Mouse (Mus musculus) B cell, adult 2 months (primary cell): ENCODE measurements at regions not wholly inside any gene's neighbourhood (a gene's known extent, or its start where the extent isn't known, plus 50 kb on each side); places are given as distances from the start of the nearest gene placed in this dataset.

Experiments
- DNase-seq, 2 experiments: peaks; one replicate each; pipeline ENCODE4 v3.0.0; 2022

GRCm38 (mm10) chr11:52551451-52551850 lies 155.2 kb downstream of the 9530068E07Rik start:
- no peak for DNase-seq

GRCm38 (mm10) chr11:52552860-52553259 lies 156.6 kb downstream of the 9530068E07Rik start:
- no peak for DNase-seq

- no peak for DNase-seq
Observed at GRCm38 (mm10) chr11:52557836-52558235, 161.6 kb downstream of the 9530068E07Rik start.

- DNase-seq: no peak
Observed at GRCm38 (mm10) chr11:52558782-52559181, 162.6 kb downstream of the 9530068E07Rik start.

DNA sequence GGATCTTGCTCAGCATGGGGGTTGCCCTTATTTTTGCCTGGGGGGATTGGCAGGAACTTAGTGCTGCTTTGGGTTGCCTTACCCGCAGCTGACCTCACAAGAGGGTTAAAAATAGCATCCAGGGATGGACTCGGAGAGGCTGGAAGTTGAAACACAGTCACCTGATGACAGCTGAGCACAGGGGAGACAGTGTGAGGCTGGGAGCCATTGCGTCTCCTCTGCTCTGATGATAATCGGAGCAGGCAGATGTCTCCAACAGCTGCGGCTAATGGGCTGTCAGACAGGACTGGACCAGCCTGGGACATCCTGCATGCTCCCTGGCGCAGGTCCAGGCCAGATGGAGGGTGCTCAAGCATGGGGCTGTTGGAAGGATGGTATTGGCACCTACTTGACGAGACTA lies 165.1 kb downstream of the 9530068E07Rik start:
- no peak for DNase-seq

- DNase-seq: no peak
Observed at GRCm38 (mm10) chr11:52565457-52565856, 169.2 kb downstream of the 9530068E07Rik start.

GRCm38 (mm10) chr11:52566026-52566425 lies 169.8 kb downstream of the 9530068E07Rik start:
- no peak for DNase-seq

DNA sequence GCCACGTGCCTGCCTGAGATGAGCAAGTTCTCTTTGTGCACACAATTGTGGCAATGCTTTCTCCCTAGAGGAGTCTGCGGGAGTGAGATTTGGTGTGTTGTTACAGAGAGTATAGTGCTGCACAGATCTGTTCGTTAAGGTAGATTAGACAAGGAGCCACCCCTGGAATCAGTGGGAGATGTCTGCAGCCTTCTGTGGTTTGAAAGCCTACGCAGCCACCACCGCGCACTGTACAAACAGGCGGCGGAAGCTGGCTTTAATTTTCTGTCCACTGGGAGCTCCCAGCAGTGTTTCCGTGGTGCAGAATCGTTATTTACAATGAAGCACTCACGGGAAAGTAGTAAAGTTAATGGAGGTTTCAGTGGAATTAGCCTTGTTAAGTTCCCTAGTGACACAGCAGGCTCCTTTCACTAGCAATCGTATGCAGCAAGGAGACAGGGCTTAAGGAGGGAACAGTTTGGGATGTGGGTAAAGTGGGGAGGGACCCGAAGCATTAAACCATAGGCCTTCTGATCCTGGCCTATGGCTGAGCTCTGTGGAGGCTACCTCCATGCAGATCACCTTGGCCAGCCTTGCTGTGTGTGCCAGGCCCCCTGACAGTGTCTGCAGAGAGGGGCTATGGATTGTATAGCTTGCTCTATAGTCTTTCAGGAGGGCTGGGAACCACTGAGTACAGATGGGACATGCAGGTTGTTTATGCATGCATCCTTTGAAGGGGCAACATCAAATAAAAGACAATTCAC lies 171.9 kb downstream of the 9530068E07Rik start:
- no peak for DNase-seq

GRCm38 (mm10) chr11:52568794-52569193 lies 172.6 kb downstream of the 9530068E07Rik start:
- DNase-seq: no peak

DNA sequence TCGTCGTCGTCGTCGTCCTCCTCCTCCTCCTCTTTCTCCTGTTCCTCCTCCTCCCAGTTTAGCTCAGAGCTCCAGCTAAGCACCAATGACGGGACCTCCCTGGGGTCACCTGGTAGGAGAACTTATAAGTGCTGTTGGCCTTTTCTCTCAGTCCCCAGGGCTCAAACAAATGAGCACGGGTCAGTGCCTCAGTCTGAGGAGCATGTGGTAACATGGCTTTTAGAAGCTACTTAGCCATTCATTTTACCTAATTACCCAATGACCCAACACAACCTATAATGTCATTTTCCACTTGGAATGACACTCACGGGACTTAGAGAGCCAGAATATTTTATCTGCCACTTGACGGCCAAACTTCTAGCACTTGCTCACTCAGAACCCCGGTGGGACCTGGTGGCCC lies 173.5 kb downstream of the 9530068E07Rik start:
- DNase-seq: no peak

GRCm38 (mm10) chr11:52578471-52578870 lies 182.2 kb downstream of the 9530068E07Rik start:
- DNase-seq: no peak

DNA sequence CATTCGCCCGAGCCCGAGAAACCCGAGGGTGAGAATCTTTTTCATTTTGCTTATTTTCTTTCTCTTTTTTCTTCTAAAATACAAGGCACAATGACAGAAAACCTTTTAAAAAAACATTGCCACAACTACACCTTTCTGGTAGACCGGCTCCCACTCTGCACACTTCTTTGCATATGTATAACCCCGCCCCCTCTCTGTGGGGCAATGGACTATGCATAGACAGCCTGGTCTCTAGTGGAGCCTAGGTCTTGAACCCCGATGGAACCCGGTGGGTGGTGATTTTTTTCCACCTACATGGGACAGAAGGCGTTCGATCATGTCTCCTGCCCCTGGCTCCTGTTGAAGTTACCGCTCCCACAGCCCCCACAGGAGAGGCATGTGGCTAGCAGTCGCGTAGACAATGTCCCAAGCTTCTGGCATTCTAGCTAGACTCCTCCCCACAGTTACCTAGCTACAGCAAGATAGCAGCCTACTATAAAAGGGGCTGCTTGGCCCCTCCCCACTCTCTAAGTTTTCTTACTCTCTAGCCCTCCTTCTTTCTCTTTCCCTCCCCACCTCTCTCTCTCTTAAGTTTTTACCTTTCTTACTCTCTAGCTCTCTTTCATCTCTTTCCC lies 183.6 kb downstream of the 9530068E07Rik start:
- DNase-seq: no peak

- DNase-seq: no peak
Observed at GRCm38 (mm10) chr11:52591596-52592180, 172.7 kb upstream of the Fstl4 start.

GRCm38 (mm10) chr11:52594092-52594491 lies 170.3 kb upstream of the Fstl4 start:
- DNase-seq: no peak

- no peak for DNase-seq
Observed at GRCm38 (mm10) chr11:52601196-52601595, 163.2 kb upstream of the Fstl4 start.

DNA sequence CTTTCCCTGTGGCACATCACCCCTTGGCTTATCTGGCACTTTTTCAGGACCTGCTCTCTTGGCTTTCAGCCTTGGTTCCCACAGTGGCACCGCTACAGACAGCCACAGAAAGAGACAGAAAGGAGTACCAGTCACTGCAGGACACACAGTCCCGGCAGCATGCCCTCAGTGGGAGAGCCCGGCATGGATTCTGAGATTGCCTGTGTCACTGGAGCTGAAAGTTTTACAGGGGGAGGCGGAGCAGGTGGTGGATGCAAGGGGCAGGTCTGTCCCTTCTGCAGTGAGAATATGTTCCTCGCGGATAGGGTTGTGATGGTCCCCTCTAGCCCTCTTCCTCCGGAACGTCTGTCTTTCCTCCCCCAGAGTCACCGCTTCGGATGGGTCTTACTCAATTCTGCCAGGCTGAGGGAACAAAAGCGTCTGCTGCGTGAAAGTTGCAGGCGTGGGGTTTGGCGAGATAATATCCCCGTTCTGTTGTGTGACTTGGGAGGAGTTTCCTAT lies 162.3 kb upstream of the Fstl4 start:
- no peak for DNase-seq

- no peak for DNase-seq
Observed at GRCm38 (mm10) chr11:52602796-52603195, 161.6 kb upstream of the Fstl4 start.

DNA sequence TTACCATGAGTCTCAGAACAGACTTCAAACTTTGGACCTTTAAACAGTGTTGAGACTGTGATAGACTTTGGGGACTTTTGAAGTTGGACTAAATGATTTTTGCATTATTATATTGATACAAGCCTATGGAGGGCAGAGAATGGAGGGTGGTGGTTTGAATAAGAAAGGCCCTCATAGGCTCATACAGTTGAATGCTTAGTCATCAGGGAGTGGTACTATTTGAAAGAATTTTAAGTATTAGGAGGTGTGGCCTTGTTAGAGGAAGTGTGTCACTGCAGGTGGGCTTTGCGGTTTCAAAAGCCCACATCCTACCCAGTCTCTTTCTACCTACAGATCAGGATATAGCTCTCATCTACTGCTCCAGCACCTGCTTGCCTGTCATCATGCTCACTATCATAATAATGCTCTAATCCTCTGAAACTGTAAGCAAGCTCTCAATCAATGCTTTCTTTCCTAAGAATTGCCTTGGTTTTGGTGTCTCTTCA lies 153.7 kb upstream of the Fstl4 start:
- no peak for DNase-seq

- DNase-seq: no peak
Observed at GRCm38 (mm10) chr11:52615622-52616021, 148.8 kb upstream of the Fstl4 start.

- no peak for DNase-seq
Observed at GRCm38 (mm10) chr11:52618646-52619045, 145.8 kb upstream of the Fstl4 start.

GRCm38 (mm10) chr11:52622861-52623260 lies 141.6 kb upstream of the Fstl4 start:
- no peak for DNase-seq

DNA sequence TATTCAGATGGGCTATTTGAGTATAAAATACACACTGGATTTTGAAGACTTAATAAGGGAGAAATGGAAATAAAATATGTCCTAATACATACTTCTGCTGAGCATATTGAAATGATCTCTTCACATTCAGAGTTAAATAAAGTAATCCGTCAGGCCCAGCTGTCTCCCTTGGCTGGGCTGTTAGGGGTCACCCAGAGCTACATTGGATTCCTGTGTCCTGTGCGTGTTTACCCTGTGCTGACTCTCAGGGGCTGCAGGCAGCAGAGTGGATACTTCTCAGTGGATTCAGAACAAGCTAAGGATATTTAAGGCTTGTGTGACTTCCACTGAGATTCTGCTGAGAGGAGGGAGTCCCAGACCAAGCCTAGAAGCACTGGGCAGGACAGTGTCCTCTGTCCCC lies 135.6 kb upstream of the Fstl4 start:
- no peak for DNase-seq

DNA sequence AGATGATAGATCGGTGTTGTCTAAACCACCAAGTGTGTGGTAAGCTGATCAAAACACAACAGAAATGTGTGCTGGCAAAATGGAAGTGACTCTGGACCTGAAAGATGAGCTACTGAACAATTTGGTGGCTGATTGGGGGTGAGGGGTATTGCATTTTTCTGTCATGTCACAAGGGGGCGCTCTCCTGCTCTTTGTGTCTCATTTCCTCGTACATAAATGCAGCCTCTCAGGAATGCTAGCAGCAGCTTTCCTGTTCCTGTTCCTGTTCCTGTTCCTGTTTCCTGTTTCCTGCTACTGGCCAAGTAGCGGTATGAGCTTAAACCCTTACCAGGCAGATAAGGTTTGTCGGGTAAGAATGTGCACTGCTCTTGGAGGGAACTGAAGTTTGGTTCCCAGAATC lies 134.7 kb upstream of the Fstl4 start:
- DNase-seq: no peak

DNA sequence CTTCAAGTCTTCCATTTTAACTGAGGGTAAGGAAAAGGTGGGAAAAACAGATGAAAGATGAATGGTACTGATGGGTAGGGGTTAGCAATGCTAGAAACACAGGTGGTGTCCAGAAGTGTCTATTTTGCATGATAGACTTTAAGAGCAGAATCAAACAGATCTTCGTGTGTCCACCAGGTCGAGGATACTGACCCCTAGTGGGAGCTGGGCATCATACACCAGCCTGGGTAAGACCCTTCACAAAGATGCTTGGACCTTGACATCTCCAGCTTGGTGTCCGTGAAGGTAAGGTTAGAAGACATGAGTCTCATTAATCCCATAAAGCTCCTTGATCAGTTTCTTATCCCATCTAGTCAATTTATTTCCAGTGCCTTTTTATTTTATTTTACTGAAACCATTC lies 132.9 kb upstream of the Fstl4 start:
- DNase-seq: no peak
